Mouse (Mus musculus) forelimb bud, embryonic 11.5 days (tissue): ENCODE measurements around the gene Smim12.

Source experiments
- DNase-seq: peaks from one replicate; pipeline ENCODE4 v3.0.0-alpha.2; 2012; ENCODE audit warnings: low read depth, low spot score

The Smim12 gene

GRCm38 (mm10) chr4:127235742-127236487, 7.7 kb upstream of the Smim12 start:
- DNase-seq = peak; percentile 86

DNA sequence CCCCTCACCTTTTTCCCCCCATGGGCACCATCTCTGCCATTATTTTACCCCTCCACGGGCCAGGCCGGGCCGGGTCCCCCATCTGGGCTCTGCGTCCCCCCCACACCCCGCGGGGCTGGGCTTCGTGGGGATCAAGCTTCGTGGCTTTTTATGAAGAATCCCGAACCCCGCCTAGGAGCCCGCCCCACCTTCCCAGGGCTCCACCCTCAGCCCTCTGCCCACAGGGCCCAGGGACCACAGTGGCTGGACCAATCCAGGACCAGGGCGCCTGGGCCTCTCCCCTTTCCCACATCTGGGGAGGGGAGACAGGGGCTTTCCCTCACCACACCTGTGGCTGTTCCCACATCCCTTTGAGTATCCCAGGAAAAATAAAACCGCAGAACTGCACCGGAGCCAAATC, 7.0 kb upstream of the Smim12 start:
- no peak for DNase-seq

DNA sequence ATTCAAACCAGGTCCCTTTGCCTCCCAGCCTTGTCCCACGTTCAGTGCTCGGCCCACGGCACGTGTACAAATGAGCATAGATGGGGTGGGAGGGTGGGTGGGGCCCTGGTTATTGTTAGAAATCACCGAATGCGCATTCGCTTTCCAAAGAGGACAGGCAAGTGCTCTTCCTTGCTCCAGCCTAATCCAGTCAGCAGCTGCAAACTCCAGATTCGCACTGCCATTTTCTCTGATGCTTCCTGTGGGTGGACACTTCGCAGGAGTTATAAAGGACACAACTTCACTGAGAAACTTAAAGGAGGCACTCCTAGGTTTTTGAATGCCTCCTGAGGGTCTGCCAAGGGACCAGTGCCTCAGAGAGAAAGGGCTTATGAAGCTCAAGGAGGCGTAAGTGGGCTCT, 6.3 kb upstream of the Smim12 start:
- no peak for DNase-seq

GRCm38 (mm10) chr4:127242696-127243095, 888 bp upstream of the Smim12 start:
- DNase-seq = no peak

DNA sequence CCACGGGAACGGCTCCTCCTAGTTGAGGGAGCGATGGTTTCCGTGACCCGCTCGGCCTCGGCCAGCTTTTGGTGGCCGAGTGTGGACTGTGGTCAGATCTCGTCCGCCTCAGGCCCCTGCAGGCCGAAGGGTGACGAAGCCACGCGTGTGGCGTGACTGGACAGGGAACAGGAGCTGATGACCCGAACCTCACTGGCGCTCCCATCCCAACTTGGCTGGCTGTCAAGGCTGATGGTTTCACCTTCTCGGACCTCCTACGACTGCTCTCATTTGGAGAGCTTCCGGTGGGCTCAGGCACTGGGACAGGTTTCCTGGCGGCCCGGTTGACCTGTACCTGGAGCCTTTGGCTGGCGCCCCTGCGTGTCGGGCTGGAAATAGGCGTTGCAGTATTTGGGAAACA, 369 bp downstream of the Smim12 start:
- peak; percentile 58 for DNase-seq

DNA sequence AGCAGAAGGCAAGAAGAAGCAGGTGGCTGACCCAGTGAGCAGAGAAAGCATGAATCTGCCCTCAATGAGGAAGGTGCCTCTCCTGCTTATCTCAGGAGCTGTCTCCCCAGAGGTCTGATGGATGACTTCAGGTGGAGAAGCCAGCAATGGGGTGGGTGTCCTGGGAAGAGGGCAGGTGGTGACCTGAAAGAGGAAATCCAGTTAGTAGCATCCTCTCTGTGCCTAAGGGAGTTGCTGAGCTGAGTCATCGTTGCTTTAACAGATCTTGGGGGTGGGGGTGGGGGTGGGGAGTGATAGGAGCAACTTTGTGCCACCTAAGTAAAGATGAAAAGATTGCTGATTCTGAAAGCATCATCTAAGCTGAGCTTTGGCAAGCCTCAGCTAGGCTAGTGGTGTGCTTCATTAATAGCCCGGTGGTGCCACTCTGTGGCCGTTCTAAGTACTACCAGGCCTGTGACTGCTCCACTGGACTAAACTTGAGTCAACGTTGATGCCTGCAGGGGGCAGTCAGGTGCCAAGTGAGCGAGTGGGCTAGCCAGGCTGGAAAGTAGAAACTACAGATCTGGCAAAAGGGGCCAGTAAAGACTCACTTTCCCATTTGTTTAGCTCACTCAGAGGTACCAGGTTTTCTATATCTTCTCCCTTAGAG, 6.2 kb downstream of the Smim12 start:
- peak; percentile 88 for DNase-seq

GRCm38 (mm10) chr4:127251963-127252585, 8.5 kb downstream of the Smim12 start:
- no peak for DNase-seq

DNA sequence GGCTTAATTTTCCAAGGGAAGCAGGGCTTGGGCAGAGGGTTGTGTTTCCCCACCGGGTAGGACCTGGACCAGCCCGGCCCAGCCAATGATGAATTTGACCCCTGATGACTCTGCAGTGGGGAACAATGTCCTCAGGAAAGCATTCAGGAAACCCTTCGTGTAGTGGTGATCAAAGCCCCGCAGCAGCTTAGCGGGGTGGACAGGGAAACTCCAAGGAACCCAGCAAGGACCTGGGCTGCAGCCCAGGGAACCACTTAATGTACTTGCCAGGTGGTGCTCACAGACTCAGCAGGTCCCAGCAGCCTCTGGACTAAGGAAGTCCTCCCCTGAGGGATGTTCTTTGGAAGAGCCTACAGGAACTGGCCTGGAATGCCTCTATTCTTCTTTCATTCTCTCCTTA, 13.2 kb downstream of the Smim12 start:
- DNase-seq = no peak

- no peak for DNase-seq
These were observed 14.8 kb downstream of the Smim12 start for GRCm38 (mm10) chr4:127258186-127258897.

DNA sequence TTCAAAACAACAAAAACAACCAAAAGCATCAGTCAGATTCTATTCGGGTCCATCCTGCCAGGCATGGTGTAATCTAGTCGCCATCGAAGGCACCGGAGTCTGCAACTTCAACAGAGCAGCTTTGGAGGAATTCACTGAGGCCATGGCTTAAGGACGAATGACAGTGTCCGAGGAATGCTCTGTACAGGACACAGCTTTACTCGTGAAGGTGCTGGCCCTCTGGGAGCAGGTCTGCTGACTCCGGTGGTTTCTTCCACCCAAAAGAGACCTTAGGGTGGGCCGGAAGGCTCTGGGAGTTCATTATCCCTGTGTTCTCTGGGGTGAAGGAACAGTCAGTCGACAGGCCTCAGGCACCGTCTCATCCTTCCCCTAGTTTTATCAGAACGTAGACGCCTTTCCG, 18.0 kb downstream of the Smim12 start:
- DNase-seq = no peak

DNA sequence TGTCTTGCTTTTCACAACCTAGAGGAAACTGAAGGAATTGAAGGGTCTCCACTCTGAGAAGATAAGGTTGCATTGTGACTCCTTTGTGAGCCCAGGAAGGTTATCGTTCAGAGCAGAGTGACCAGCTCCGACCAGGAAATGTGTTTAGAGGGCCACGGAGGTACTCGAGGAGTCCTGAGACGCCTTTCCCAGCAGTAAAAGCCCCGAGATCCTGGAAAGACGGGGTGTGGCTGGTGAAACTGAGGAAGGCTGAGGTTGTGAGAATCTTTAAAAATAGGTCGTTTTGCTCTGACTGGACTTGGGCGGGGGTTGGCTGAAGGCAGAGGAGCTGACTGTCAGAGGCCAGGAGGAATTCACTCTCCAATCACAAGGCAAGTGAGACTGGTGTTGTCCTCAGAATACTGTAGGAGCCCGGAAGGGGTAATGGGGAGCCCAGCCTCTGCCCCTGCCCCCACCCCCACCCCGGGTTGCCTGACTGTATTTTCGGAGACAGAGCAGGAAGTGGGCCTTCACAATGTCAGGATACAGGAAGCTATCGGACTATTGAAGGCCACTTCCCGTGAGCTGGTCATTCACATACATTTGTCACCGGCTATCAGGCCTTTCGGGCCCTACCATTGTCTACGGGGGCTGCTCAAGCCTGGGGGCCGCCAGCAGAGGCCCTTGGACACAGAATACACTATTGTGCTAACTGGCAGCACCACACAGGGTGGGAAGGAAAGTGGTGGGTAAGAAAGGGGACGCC, 20.0 kb downstream of the Smim12 start:
- DNase-seq = no peak

DNA sequence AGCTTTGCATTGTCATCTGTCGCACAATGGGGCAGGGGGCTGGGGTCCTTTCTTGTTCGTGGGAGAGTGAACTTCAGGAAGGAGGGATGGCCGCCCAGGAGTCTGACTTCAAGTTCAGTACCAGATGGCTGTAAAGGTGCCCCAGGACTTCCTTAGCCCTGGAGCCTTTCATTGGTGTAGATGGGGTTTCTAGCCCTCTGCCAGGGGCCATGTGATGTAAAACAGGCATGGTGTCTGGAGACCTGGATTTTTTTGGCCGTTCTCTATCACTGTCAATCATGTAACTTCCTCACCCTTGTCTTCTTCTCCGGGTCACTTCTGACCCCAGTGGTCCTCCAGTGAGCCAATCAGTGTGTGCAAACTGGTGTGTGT, 20.6 kb downstream of the Smim12 start:
- no peak for DNase-seq

DNA sequence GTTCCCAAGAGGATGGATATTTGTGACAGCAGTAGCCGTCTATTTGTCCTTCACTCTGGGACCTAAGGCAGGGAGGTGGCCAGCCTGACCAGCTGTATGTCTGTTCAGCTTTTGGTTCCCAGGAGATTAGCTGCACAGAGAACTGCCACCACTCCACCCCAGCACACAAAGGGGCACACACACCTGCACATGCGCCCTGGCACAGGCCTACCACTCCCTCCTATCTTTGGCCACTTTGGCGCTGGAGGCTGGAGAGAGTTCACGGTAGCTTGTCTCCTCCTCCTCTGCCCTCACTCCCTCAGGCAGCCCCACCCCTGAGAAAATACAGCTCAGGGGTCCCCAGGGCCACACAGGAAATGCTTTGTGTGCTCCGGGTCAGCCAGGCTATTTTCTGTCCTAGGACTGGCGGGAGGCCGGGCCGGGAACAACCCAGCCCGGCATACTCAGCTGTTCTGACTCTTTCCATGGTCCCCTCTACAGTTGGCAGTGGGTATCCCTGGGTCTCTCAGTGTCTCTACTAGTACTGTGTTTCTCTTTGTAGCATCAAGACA, 34.9 kb downstream of the Smim12 start:
- DNase-seq = no peak

GRCm38 (mm10) chr4:127279241-127279640, 35.7 kb downstream of the Smim12 start:
- no peak for DNase-seq

DNA sequence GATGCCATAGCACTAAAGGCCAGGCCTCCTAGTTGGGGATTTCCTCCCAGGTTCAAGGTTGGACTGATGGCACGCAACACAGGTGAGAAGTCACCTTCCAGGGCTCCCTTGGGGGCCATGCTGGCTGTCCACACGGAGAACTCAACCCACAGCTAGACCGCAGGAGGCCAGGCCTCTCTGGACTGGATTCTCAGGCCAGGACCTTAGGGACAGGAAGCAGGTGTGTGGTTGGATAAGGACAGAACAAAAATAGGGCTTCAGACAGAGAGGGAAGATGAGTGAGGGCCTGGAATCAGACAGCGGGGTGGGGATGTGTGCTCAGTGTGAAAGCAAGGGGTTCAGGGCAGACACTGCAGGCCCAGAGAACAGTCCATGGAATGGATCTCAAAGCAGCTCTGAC, 43.3 kb downstream of the Smim12 start:
- no peak for DNase-seq

DNA sequence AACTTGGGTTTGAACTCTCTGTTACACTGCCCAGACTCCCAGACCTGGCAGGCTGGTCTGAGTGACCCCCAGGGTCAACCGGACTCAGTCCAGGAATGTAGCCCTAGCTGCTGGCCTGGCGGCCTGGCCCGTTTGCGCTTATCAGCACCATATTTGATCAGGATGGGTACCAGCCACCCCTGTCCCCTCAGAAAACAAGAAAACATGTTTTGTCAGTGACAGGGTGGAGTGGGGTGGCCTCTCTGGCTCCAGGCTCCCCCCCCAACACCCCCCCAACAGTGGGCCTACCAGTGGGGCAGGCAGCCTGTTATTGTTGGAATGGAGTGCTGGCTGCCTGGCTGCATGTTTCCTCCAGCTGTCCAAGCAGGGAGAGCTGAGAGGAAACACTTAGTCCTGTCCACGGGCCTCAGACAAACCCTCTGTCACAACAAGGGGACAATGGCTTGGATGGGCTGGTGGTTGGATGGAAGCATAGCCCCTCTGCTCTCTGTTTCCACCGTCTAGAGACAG, 45.5 kb downstream of the Smim12 start:
- no peak for DNase-seq

- no peak for DNase-seq
These were observed 49.0 kb downstream of the Smim12 start for GRCm38 (mm10) chr4:127292631-127293030.
